Mouse (Mus musculus): ENCODE data around the gene Gm42417. TPM values are rescaled to one million over a fixed set of nuclear protein-coding genes. Genes with fewer than 3 reads are reported as not detected.

Gene Gm42417
- not detected for polyA plus RNA-seq (2014; fragmentation: Illumina TruSeq; extraction: RNeasy Lipid Tissue Mini Kit (QIAGEN cat#74804); ENCODE audit: low read depth, low replicate concordance)

GRCm38 (mm10) chr1:36539186-36539585 lies at the start of gene Gm42417:
Gene Gm42417 (minus strand): TSS chr1:36539429.

DNA sequence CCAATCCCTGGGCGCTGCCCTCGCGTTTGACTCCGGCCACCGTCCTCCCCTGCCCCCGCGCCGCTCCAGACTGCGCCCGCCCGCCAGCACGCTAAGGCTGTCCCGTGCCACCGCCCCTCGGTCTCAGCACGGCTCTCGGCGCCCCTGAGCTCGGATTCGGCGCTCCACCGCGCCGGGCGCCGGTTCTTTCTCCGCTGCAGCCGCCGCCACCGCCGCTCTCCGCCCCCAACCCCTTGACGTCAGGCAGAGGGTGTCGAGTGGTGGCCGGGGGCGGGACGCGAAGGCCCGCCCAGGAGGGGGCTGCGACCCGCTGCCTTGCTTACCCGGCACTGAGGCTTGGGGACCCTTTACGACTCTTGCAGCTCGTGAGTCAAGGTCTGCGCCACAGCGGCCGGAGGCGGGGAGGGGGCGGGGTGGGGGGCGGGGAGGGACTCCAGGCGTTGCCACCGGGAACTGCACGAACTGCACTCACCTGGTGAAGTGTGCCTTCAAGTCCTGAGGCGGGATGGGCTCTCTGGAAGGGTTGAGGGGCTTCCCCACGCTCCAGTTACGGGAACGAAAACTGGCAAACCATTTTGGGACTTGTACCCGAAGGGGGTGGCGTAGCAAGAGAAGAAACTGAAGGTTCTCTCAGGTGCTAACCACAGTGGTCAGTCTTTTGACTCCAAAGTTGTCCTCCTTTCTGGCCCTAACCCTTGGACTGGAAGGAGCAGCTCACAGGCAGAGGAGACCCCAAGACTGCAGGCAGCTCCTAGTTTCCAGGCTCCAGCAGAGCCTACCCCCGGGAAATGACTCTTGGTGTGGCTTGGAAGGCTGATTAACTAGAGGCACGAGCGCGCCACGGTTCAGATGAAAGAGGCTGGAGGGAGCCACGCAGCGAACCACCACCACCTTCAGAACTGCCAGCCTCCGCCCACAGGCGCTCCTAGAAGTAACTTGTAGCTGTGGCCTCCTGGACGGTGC lies 19.1 kb upstream of the Gm42417 start, which contains the start of gene Sema4c:
Gene Sema4c (minus strand): TSS at position 319 of the 963 bp plus-strand sequence.

DNA sequence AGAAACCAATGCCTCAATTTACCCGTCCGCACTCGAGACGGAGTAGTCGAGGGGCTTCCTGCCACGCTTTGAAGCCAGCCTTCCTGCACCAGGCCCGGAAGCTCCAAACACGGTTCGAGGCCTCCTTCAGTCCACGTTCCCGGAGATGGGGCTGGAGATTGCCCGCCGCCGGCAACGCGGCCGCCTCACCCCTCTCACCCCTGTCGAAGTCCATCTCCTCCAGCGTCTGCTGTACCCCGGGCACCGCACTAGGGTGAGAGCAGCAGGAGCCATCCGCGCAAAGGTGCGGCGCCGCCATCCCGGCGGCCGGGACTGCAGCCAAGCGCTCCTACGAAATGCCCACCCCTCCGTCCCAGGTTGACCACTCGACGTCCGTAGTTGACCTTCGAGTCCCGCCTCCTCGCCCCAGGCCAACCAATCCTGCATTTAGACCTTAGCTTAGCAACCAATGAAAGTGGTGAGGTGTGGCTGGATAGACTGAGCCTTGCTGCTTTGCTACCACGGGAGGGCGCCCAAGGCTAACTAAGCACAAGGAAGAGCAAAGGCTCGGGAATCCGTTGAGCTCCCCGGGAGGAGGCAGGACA lies 7.8 kb upstream of the Gm42417 start, which contains the start of gene Ankrd39:
Gene Ankrd39 (minus strand): TSS at position 558 of the 584 bp plus-strand sequence.

GRCm38 (mm10) chr1:36536783-36537182 lies 2.4 kb downstream of the Gm42417 start, which contains the start of gene Ankrd23:
Gene Ankrd23 (minus strand): TSS chr1:36536883.

GRCm38 (mm10) chr1:36511289-36512021 lies 27.8 kb downstream of the Gm42417 start, which contains the start of gene Cnnm3:
Gene Cnnm3 (plus strand): TSS chr1:36511867.

Other genes with a start within 250 kb of the Gm42417 start
- gene Arid5a, start 231.7 kb downstream of the Gm42417 start, polyA plus RNA-seq (2014; fragmentation: Illumina TruSeq; extraction: RNeasy Lipid Tissue Mini Kit (QIAGEN cat#74804); ENCODE audit: low read depth, low replicate concordance): 8.6 TPM
- gene Kansl3, start 170.2 kb downstream of the Gm42417 start, polyA plus RNA-seq (2014; fragmentation: Illumina TruSeq; extraction: RNeasy Lipid Tissue Mini Kit (QIAGEN cat#74804); ENCODE audit: low read depth, low replicate concordance): 41.1 TPM
- 0.52 TPM for gene Fer1l5, start 167.1 kb downstream of the Gm42417 start, polyA plus RNA-seq (2014; fragmentation: Illumina TruSeq; extraction: RNeasy Lipid Tissue Mini Kit (QIAGEN cat#74804); ENCODE audit: low read depth, low replicate concordance)
- gene Lman2l, start 94.2 kb downstream of the Gm42417 start, polyA plus RNA-seq (2014; fragmentation: Illumina TruSeq; extraction: RNeasy Lipid Tissue Mini Kit (QIAGEN cat#74804); ENCODE audit: low read depth, low replicate concordance): 29.3 TPM
- gene Cnnm4, start 67.8 kb downstream of the Gm42417 start, polyA plus RNA-seq (2014; fragmentation: Illumina TruSeq; extraction: RNeasy Lipid Tissue Mini Kit (QIAGEN cat#74804); ENCODE audit: low read depth, low replicate concordance): 5.2 TPM
- 18.9 TPM for gene Cnnm3, start 27.6 kb downstream of the Gm42417 start, polyA plus RNA-seq (2014; fragmentation: Illumina TruSeq; extraction: RNeasy Lipid Tissue Mini Kit (QIAGEN cat#74804); ENCODE audit: low read depth, low replicate concordance)
- 7.0 TPM for gene Ankrd23, start 2.5 kb downstream of the Gm42417 start, polyA plus RNA-seq (2014; fragmentation: Illumina TruSeq; extraction: RNeasy Lipid Tissue Mini Kit (QIAGEN cat#74804); ENCODE audit: low read depth, low replicate concordance)
- 7.7 TPM for gene Ankrd39, start 8.0 kb upstream of the Gm42417 start, polyA plus RNA-seq (2014; fragmentation: Illumina TruSeq; extraction: RNeasy Lipid Tissue Mini Kit (QIAGEN cat#74804); ENCODE audit: low read depth, low replicate concordance)
- 16.3 TPM for gene Sema4c, start 18.9 kb upstream of the Gm42417 start, polyA plus RNA-seq (2014; fragmentation: Illumina TruSeq; extraction: RNeasy Lipid Tissue Mini Kit (QIAGEN cat#74804); ENCODE audit: low read depth, low replicate concordance)
- gene Fam178b, start 143.8 kb upstream of the Gm42417 start, polyA plus RNA-seq (2014; fragmentation: Illumina TruSeq; extraction: RNeasy Lipid Tissue Mini Kit (QIAGEN cat#74804); ENCODE audit: low read depth, low replicate concordance): 6.2 TPM
- gene Cox5b, start 152.0 kb upstream of the Gm42417 start, polyA plus RNA-seq (2014; fragmentation: Illumina TruSeq; extraction: RNeasy Lipid Tissue Mini Kit (QIAGEN cat#74804); ENCODE audit: low read depth, low replicate concordance): 325 TPM
- gene 4933424G06Rik, start 170.7 kb upstream of the Gm42417 start, polyA plus RNA-seq (2014; fragmentation: Illumina TruSeq; extraction: RNeasy Lipid Tissue Mini Kit (QIAGEN cat#74804); ENCODE audit: low read depth, low replicate concordance): 0.86 TPM
- gene Actr1b, start 175.0 kb upstream of the Gm42417 start, polyA plus RNA-seq (2014; fragmentation: Illumina TruSeq; extraction: RNeasy Lipid Tissue Mini Kit (QIAGEN cat#74804); ENCODE audit: low read depth, low replicate concordance): 62.7 TPM
- 13.1 TPM for gene Zap70, start 222.4 kb upstream of the Gm42417 start, polyA plus RNA-seq (2014; fragmentation: Illumina TruSeq; extraction: RNeasy Lipid Tissue Mini Kit (QIAGEN cat#74804); ENCODE audit: low read depth, low replicate concordance)